Mouse (Mus musculus) cortical plate, adult 2 months (tissue): Measurements from ENCODE around the gene Lpp.

Source experiments
- CTCF ChIP-seq: fragments of 200-500 bp; IDR thresholded peaks from 2 replicates; pipeline ENCODE4 v1.5.1; 2011; ENCODE audit warnings: mild to moderate bottlenecking, control low read depth, low read length; ENCODE audit not compliant: insufficient read depth; ENCODE audit errors: extremely low read depth
- POLR2A ChIP-seq: fragments of 200-500 bp; IDR thresholded peaks from 2 replicates; pipeline ENCODE4 v1.6.1; 2011; ENCODE audit warnings: mild to moderate bottlenecking, low read length, control low read depth; ENCODE audit not compliant: insufficient read depth; ENCODE audit errors: extremely low read depth

DNA sequence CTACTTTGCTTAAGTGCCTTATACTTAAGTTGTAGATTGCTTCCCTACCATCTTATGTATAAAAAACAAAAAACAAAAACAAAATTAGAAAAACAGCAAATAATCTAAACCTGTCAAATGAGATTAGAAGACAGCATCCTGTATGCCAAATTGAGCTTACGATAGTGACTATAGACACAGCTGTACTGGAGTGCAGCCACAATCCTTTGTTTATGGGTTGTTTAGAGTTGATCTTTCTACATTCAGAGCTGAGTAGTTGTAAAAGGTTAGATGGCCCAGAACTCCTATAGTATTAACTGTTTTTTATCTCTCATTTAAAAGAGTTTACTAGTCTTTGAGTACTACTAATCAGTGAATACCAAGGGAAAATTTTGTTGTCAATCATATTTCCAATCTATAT lies 398.1 kb downstream of the Lpp start:
- TF ChIP-seq CTCF (no peak), POLR2A (no peak)
